Mouse (Mus musculus) cerebellum, adult 11-12 months (tissue): ENCODE data around the gene Eef1a2.
"Not testable (repeated sequence)": the region's sequence is repeated elsewhere in the genome, so short reads cannot be mapped to it uniquely, and the experiment has no call there.

Experiments
- DNase-seq: peaks from one replicate; pipeline ENCODE4 v3.0.0; 2022

Eef1a2 gene

DNA sequence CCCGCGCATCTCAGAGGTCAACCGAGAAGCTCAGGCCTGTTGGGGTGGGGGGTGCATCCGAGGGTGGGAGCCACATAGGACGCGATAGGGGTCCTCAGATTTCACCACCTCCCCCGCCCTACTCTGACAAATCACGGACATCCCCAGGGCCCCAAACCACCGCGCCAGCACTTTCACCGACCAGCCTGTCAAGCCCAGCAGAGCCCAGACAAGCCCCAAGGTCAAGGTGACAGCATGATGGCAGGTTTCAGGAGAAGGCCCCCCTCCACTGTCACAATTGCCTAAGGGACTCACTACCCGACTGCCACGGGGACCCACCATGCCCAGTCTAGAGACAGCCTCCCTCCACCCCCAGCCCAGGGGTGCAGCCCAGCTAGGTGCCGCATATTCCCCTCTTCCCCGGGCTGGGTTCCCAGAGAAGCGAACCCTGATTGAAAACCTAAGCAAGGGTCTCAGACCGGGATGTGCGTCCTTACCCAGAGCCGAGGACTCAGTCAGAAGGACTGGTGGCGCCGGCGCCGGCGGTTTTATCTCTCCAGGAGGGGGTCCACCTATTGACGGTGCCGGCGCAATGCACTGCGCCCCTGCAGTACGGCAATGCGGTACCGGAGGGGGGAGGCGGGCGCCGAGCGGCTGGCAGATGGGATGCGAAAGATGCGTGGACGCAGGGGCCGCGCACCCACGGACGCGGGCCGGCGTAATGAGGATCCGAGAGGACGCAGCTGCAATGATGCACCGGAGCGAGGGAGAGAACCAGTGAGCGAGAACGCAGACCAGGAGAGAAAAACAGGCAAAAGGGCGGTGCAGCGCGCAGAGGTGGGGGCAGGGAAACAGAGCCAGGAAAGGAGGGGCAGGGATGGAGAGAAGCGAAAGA is at the start of gene Eef1a2:
Gene Eef1a2 (minus strand): TSS at position 767 of the 874 bp plus-strand sequence.
- DNase-seq = peak; percentile 90

DNA sequence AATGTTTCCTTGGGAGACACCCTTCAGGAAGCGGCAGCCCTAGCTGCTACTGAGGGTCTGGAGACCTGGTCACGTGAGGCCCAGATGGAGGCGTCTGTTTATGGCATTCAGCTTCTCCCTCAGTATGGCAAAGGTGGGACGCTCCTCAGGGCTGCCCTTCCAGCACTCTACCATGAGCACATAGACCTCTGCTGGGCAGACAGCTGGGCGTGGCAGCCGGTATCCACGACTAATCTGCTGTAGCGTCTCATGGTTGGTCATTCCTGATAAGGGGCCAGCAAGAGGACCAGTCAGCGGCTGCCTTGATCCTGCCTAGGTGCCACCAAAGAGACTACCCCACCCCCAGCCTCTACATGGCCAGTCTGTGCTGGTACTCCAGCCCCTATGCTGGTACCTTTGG is 49.3 kb upstream of the Eef1a2 start:
- no peak for DNase-seq

DNA sequence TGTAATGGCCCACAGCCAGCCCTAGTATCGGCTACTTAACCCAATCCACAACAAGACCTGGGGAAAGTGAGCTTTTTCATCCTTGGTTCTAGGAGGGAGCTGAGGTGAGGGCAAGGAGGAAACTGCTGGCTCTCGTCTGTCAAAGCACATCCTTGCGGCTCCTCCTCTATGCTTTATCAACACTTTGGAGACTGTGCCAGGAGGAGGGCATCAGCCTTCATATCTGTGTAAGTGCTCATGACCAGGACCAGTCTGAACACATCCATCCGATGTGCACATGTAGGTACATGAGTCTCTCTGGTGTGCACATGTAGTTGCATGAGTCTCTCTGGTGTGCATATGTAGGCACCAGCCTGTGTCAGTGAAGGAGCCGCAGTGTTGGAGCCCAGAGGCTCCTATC is 48.9 kb upstream of the Eef1a2 start:
- no peak for DNase-seq

DNA sequence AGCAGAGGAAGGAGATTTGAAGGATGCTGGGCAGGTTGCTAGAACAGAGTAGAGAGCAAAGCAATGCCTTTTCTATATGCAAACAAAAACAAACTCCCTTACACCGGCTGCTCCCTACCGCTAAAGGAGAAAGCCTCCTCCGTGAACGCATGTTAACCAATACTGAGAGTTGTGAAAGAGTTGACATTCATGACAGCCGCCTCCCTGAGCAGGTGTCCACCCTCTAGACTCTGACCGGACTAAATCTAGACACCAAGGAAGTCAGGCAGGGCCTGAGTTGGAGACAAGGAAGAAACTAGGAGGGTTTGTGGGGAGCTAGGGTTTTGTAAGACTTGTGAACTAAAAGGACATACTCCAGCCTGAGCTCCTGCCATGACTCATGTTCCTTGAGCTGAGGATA is 46.1 kb upstream of the Eef1a2 start:
- DNase-seq = no peak

DNA sequence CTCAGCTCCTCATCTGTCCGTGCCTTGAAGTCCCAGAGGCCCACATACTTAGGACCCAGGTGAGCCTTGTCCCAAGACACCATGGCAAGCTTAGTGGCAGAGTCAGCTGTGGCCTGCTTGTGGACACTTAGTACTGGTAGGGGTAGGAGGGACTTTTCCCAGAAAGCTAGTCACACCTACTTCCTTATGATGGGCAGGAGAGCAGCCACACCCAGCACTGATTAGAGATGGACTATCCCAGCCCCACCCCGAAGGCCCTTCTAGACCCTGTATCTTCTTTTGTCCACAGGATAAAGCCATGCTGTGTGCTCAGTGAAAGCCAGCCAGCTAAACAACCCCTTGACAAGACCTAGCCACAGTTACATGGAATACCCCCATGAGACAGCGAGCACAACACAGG is 45.6 kb upstream of the Eef1a2 start, which contains the start of gene Ptk6:
Gene Ptk6 (minus strand): TSS at position 368 of the 400 bp plus-strand sequence.
- DNase-seq = no peak

DNA sequence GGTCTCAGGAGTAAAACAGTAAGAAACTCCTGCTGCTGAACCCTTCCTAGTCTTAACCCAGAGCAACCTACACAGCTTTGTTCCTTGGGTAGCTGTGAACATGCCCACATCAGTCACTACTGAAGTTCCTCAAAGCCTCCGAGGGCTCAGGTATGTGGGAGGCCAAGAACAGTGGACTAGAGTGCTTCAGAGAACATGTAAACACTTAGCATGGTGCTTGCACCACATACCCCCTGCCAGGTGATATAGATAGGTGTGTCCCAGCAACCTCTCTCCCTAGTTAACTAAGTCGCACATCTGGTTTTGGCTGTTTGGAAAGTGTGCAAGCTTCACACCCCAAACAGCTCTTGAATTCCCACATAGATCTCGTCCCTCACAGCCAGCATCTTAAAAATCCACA is 44.8 kb upstream of the Eef1a2 start:
- no peak for DNase-seq

DNA sequence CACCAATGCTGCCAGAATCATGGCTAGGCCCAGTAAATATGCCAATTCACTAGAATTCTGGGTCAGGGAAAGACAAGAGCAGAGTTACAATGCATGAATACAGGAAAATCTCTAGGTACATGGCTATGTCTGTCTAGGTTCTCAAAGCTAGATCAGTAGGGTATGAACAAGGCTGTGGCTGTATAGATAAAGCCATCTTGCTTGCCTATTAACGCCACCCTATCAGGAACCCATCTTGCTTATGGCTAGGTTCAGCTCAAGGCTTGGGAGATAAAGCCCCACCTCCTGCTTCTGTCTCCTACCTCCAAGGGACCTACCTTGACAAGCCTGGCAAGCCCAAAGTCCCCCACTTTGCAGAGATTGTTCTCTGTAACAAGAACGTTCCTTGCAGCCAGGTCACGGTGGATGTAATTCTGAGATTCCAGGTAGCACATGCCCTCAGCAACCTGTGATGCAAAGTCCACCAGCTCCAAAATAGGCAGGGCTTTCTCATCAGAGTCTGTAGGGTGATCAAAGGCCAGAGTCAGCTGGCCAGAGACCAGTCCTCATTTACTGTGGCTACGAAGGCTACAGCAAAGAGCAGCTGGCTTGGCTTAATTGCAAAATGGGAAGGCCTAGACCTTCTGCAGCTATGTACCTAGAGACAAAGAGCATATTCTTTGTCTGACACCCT is 40.0 kb upstream of the Eef1a2 start:
- no peak for DNase-seq

DNA sequence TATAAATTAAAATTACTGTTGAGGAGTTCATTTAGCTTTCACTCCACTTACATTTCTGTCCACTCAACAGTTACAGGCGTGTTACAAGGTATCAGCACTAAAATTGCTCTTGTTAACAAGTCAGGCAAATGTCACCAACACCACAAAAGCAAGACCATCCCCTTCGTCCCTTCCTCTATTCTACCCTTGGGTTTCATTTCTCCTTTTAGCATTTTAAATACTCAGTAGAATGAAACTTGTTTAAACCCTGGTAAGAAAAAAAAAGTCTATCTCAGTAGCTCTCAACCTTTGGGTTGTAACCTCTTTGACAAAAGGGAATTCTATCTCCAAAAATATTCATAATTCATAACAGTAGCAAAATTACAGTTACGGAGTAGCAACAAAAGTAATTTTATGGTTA is 36.2 kb upstream of the Eef1a2 start:
- DNase-seq = no peak

DNA sequence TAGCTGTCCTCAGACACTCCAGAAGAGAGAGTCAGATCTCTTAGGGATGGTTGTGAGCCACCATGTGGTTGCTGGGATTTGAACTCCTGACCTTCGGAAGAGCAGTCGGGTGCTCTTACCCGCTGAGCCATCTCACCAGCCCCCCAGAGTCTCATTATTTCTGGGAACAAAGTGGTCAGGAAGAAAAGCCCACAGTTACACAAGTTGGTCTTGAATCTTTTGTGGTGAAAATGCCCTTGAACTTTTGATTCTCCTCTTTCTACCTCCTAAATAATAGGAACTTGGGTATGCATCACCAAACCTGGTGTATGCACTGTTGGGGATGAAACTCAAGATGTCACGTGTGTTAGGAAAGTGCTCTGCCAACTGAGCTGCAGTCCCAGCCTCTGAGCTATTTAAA is 35.1 kb upstream of the Eef1a2 start:
- DNase-seq = no peak

DNA sequence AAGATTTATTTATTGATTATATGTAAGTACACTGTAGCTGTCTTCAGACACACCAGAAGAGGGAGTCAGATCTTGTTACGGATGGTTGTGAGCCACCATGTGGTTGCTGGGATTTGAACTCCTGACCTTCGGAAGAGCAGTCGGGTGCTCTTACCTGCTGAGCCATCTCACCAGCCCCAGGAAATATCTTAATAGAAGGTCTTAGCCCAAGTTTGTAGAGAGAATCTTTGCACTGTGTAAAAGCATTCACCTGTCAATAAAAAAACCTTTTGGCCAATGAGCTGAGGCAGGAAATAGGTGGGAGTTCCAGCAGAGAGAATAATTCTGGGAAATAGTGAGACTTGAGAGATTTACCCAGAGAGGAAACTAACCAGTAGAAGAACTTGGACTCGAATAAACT is 34.6 kb upstream of the Eef1a2 start:
- not testable (repeated sequence) for DNase-seq

DNA sequence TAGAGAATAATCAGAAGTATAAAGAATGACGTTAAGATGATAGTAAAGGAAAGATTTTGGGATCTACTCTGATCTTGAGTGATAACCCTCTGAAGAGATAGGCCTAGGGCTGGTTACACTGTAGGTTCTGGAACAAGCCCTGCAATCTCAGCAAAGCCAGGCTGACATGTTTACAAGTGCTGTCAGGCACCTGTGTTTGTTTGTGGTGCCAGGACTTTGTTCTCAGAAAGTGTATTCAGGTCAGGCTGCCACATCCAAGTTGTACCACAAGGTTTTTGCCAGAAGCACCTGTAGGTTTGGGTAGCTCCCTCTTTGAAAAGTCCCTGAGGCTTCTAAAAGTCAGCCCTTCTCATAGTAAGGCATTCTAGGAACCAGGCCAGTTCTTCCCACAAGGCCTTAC is 32.5 kb upstream of the Eef1a2 start:
- DNase-seq = no peak

DNA sequence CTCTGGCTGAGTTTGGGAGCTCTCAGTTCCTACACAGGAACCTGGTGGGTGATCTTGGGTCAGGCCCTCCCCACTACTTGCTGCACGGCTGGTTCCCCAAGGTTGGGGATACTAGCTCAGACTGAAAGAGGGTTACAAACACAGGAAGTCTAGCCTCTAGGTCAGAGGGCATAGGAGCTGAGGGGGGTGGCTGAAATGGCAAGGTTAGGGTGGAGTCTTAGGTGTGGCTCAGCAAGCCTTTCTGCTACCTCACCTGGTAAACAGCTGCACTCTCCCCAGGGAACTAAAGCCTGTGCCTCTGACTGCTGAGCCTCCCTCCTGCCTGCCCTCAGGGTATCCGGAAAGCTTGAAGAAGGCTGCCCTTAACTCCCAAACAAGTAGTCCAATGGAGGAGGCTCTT is 31.9 kb upstream of the Eef1a2 start:
- no peak for DNase-seq

DNA sequence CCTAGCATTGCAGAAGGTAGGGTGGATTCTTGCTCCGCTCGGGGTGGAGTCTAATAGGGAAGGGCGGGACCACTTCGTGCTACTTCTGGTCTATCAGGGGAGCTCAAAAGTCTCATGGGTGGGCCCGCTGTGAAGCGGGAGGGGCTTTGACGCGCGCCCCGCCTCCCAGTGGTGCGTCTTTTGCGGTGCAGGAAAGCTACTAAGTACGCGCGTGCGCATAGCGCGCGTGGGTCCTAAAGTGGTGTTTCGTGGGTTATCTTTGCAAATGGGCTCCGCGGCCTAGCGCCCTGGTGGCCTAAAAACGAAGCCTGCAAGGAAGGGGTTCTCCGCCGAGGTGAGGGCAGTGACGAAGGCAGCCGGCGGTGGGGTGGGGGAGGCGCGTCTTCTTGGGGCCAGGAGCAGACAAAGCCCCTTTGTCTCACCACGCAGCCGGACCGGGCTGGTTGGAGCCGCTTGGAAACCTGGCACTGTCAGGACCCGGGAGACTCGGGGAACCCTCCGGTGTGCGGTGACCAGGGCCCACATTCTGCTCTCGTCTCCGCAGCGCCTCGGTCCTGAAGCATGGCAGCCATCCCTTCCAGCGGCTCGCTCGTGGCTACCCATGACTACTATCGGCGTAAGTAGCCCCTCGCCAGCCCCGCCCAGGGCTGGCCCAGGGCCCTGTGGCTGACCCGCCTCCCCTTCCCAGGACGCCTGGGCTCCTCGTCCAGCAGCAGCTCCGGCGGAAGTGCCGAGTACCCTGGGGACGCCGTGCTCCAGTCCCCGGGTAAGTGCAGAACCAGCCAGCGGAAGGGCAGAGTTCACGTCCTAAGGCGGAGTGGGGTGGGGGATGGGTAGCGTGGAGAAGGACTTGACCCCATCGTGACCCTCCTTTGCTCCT is 30.5 kb upstream of the Eef1a2 start, which contains the start of gene Ppdpf:
Gene Ppdpf (plus strand): TSS at position 127 of the 880 bp plus-strand sequence.
- DNase-seq = peak; percentile 88

DNA sequence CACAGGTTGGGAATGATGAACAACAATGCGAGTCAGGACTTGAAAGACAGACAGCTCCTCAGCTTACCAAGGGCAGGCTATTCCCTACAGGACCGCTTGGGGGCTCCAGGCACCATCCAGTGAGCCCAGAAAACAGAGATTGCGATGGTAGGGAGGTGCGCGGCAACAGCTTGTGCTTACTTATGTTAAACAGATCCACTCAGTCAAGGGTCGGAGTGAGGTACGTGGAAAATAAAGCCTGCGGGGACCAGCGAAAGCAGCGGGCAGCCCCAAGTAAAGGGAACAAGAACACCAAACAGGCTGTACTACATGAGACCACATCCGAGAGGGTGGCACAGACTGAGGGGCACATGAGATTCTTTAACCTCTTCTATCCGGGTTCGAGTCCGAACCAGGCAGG is 29.8 kb upstream of the Eef1a2 start:
- DNase-seq = peak; percentile 86

DNA sequence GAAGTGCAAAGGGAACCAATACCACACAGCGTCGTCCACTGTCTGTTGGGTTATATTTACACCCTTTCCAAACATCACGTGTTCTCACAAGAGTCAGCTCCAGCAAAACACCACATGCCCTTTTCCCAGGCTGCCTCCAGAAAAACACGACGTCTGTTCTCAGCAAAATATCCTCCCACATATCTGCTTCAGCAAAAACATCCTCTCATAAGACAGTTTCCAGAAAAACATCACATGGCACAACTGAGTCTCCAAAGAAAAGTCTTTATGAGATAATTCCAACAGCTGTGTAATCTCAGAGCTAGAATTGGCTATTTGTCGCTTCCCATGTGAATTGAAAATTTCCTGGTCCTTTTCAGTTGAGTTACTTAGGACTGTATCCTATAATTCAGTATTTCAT is 24.1 kb upstream of the Eef1a2 start:
- no peak for DNase-seq

DNA sequence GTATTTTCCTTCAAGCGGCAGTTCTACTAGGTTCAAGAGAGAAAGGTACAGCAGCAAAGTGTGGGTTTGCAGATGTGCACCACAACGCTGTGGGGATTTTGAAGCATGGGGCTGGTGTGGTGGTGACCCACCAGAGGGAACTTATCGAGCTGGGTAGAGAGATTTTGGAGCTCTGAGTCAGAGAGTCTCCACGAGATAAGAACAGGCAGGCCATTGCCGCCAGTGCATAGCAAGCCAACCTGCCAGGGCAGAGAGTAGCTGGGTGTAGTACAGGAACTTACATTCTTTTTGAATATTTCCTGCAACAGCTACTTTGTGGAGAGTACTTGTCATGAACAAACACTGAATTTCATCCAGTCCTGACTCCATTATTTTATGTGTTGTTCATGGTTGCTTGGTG is 21.7 kb upstream of the Eef1a2 start:
- no peak for DNase-seq

DNA sequence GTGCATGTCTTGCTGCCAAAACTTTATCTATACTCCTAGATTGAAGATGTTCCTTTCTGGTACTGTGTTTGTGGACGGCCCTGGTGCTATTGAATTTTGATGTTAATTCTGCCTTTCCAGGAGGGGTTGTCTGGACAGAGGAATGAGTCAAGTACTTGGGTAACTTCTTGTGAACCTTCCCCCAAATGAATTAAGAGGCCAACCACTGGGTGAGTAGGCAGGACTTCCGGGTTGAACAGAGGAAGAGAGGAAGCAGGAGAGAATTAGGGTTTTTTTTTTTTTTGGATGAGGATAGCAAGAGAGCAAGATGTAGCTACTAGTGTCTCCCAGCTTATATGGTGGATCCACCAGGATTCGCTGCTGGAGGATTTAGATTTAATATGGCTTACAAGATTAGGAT is 21.2 kb upstream of the Eef1a2 start:
- DNase-seq = no peak

DNA sequence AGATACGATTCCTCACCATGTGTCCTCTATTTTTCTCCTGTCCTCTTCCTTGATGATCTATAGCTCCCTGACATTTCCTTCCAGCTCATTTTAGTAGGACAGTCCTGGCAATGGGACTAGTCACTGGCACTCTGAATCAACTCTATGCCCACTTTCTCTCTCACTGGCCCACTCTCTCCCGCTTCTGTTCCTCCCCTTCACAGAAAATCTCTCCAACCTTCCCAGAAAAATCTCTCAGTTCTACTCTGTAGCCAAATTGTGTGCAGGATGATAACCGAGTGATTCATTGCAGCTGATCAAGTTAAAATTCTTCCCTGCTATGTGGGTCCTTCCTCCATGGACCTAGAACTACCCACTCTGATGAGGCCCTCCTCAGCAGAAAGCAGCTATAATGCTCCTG is 17.8 kb upstream of the Eef1a2 start:
- no peak for DNase-seq

DNA sequence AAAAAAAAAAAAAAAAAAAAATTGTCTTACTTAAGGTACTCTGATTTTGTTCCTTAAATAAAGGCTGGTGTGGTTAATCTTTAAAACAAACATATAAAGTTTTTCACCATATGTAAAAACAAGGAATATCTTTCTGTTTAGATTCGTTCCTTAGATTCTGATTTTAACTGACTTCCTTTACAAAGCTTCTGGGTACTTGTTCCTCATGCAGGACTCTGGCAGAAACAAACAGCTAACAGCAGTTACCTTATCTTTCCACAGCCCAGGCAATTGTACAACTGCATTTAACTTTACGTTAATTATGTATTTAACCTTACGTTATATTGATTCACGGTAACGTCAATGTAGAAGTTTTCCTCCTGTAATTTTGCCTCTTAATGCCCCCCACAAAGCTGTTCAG is 9.7 kb upstream of the Eef1a2 start:
- DNase-seq = no peak

DNA sequence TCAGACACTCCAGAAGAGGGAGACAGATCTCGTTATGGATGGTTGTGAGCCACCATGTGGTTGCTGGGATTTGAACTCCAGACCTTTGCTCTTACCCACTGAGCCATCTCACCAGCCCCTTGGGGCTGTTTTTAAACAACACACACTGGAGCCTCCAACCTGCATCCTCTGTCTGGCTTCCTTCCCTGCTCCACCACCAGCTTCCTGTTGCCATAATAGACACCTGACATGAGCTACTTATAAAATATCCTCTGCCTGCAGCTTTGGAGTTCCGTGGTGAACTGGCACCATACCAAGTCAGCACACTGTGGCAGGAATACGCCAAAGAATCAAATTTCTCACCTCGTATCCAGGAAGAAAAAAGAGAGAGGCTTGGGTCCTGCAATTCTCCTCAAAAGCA is 4.0 kb upstream of the Eef1a2 start:
- DNase-seq = peak; percentile 58

DNA sequence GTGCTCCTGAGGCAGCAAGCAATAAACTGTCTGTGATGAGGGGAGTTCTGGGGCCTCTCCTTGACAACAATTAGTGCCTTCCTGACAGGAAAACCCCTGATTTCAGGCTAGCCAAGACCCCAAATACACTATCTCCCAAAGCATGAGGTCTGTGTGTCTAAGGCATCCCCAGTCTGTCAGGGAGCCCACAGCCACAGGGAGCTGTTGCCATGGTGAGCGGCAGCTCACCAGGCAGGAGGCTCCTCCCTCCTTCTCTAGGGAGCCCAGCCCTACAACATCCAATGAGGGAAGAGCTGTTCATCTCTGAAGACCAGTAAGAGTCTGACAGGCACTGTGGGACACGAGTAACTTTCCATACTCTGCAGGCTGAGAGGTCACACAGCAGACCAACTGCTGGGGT is 3.0 kb upstream of the Eef1a2 start:
- peak; percentile 80 for DNase-seq

DNA sequence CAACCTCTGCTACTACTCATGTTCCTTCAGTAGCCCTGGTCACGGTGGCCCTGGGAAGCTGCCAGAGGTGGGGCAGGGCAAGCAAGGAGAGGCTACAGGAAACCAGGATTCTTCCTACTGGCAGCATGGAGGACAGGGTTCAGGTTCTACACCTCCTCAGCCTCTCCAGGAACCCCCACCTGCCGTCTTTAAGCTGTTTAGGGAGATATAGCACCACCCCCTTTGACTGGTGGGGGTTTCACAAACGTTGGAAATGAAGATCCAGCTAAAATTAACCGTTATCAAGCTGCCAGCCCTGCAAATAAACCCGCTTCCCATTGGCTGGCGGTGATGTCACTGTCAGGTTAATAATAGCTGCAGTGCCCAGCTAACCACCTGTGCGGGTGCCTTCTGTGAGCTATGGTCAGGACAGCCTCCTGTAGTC is 2.3 kb upstream of the Eef1a2 start:
- peak; percentile 93 for DNase-seq

DNA sequence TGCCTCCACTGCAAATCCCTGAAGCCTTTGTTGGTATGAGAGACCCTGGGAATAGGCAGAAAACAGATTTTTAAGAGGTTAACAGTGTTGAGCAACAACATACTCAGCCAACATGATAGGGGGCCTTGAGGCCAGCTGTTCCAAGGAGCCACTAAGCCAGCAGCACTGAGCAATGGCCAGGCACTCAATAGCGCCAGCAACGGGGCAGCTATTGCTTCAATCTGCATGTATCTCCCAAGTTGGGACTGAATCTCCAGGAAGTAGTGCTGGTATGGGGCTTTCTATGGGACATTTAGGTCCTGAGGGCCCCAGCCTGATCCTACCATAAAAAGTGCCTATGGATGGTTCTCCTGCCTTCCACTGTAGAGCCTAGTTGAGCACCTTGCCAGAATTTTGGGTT is 1.7 kb upstream of the Eef1a2 start:
- peak; percentile 44 for DNase-seq
